Mouse (Mus musculus) ovary, postnatal 14 days (tissue): ENCODE measurements around the gene Tm9sf3.
"Not testable (repeated sequence)": the region's sequence is repeated elsewhere in the genome, so short reads cannot be mapped to it uniquely, and the experiment has no call there.

Source experiments
- DNase-seq: peaks from one replicate; pipeline ENCODE4 v3.0.0; 2022; ENCODE audit warnings: low spot score

Gene Tm9sf3

DNA sequence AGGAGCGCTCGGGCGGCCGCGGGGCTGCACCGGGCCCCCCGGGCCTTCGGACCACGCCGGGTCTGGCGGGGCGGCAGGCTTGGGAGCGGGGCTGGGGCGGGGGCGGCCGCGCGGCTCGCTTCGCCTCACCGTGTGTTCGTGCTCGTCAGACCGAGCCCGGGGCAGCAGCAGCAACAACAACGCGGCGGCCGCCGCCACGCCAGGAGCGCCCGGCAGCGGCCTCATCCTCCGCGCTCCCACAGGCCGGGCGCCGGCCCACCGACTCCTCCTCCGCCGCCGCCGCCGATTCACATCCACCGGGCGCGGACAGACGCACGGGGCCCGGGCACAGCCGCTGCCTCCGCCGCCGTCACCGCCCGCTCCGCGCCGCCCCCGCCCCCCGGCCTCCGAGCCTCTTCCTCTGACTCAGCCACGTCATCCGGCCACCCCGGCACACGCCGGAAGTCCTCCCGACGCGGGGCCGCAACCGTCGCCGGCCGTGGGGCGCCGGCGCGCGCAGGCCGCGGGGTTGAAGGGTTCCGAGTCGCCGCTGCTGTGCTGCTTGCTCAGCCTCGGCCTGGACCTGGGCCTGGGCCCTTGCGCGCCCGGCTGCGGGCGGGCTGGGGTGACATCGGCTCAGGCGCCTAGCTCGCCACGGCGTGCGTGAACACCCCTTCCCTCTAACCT, at the start of gene Tm9sf3:
TSS of gene Tm9sf3 (minus strand) at position 368 of the 666 bp plus-strand sequence.
- DNase-seq: peak; percentile 76

DNA sequence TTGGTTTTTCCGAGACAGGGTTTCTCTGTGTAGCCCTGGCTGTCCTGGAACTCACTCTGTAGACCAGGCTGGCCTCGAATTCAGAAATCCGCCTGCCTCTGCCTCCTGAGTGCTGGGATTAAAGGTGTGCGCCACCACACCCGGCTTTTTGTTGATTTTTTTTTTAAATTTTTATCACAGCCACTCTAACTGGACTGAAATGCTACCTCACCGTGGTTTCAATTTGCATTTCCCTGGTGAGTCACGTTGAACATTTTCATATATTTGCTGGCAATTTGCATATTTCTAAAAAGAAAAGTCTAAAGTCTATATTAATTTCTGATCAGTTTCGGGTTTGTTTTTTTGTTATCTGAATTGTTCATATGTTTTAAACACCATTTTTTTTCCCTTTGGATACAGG, 48.8 kb upstream of the Tm9sf3 start:
- not testable (repeated sequence) for DNase-seq

DNA sequence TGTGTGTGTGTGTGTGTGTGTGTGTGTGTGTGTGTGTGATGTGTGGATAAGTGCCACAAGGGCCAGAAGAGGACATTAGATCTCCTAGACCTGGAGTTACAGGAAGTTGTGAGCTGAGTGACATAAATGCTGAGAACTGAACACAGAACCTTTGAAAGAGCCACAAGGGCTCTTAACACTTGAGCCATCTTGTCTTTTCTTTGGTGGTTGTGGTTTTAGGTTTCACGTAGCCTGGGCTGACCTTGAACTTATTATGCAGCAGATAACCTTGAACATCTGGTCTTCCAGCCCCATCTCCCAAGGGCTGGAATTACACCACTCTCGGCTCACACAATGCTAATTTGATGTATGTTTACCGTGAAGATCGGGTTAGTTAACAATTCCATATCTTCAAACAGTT, 48.2 kb upstream of the Tm9sf3 start:
- no peak for DNase-seq

GRCm38 (mm10) chr19:41310971-41311703, 47.3 kb upstream of the Tm9sf3 start:
- DNase-seq: no peak

DNA sequence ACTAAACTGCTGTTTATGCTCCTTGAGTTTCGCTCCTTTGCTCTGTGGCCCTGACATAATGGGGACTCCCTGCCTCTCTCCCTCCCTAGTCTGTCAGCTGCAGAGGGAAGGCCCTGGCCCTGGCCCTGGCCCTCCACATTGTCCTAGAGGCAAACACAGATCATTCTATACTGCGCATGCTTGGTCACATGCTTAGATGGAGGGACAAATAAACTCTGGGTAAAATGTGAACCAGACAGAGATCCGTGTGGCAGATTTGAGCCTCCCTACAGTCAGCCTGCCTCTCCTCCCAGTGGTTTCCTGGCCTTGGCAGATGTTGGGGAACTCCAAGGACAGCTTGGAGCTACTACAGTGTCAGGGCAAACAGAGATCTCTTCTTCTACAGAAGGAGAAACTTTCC, 40.1 kb upstream of the Tm9sf3 start:
- no peak for DNase-seq

- no peak for DNase-seq
Measured at GRCm38 (mm10) chr19:41303433-41303832, 39.6 kb upstream of the Tm9sf3 start.

DNA sequence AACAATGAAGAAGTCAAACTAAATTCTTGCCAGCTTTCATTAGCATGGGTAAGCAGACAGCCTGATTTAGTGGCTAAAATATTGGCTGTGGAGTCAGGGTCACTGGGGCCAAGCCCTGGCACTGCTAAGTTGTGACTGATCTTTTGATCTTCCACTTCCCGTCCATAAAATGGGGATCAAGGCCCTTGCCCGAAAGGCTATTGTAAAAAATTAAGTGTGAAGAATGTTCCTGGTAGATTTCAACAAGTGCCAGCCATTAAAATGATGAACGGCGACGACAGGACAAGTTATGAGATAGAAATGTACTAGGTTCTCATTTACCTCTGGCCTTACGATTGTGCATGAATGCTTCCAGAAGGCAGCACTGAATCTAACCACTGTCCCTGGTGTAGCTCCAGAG, 38.1 kb upstream of the Tm9sf3 start:
- no peak for DNase-seq

DNA sequence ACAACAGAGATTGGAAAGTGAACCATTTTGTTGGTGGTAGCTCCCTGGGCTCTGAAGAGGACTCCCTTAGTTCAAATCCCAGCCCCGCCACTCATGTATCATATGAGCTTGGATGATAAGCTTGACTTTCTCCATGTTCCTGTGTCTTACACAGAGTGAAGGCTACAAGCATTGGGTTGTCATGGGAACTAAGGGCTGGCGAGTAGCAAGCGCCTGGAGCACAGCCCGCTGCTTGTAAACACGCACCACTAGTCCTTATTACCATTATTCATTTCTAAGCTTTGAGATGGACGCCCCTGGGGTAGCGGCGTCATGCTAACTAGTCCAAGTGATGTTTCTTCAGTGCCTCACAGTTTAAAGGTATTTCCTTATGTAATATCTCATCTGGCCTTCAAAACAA, 35.6 kb upstream of the Tm9sf3 start:
- DNase-seq: no peak

DNA sequence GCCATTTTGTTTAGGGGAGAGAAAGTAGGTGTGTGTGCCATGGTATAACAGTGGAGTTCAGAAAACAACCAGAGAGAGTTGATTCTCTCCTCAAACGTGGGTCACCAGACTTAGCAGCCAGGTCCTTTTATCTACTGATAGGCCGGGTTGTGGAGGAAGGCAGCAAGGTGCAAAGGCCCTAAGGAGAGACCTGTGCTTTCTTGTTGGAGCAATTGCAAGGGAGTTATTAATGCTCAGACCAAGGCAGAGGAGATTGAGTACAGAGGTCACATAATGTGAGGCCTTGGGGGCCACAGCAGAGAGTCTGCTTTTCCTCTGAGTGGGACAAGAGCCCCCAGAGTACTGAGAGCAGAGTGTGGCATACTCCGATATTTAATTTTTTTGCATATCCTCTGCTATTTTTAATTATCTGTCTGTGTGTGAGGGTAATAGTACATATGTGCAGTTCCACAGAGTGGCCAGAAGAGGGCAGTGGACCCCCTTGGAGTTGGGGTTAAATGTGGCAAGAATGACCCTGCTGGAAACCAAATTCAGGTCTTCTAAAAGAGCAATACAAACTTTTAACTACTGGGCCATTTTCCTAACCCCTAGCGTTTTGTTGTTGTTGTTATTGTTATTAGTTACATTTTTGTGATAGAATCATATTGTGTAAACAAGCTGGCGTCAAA, 27.3 kb upstream of the Tm9sf3 start:
- no peak for DNase-seq

DNA sequence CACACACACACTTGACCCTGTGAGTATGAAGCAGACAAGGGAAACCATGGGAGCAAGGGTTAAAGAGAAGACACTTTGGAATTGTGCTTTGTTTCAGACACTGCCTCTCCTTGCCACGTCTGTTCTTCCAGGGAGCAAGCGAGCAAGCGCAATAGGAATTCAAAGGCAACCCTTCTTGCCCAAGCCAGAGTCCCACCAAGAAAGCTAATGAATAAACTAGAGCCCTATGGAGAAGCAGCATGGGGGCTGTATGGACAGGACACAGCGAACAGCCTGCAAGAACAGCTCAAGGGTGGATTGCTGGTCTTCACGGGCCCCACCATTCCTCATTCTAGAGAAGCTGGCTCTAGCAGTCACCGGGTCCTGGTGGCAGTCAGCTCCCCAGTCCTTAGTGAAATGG, 24.8 kb upstream of the Tm9sf3 start:
- DNase-seq: no peak

- DNase-seq: no peak
Measured at GRCm38 (mm10) chr19:41287224-41287623, 23.4 kb upstream of the Tm9sf3 start.

GRCm38 (mm10) chr19:41284515-41284914, 20.7 kb upstream of the Tm9sf3 start:
- DNase-seq: no peak

DNA sequence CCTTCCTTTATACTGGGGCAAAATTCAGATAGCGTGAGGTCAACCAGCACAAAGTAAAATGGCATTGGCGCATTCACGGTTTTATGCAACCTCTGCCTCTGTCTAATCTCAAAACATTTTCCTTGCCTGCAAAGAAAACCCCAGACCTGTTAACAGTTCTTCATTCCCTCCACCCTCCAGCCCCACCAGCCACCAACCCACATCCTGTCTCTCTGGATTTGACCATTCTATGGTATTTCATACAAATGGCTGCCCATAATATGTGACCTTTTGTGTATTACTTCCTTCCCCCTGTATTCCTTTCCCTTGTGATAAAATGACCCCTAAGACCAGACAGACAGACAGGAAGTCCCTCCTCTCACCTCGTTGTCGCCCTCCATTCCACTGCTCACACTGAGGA, 18.9 kb upstream of the Tm9sf3 start:
- DNase-seq: no peak

DNA sequence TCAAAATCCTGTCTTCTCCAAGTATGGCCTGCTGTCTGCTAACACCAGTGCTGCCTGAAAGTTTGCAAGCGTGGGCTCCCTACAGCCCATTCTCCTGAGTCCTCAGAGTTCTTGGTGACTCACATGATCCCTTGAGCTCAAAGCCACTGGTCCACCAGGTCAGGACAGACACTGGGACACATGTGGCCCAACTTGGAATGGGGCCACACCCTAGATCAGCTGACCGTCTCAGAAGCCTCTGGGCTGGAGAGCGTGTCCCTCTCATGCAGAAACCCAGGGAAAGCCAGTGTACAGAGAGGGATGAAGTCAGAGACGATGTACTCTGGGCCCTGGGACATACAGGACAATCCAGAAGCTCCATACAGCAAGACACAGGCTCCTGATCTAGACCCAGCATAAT, 18.4 kb upstream of the Tm9sf3 start:
- no peak for DNase-seq

DNA sequence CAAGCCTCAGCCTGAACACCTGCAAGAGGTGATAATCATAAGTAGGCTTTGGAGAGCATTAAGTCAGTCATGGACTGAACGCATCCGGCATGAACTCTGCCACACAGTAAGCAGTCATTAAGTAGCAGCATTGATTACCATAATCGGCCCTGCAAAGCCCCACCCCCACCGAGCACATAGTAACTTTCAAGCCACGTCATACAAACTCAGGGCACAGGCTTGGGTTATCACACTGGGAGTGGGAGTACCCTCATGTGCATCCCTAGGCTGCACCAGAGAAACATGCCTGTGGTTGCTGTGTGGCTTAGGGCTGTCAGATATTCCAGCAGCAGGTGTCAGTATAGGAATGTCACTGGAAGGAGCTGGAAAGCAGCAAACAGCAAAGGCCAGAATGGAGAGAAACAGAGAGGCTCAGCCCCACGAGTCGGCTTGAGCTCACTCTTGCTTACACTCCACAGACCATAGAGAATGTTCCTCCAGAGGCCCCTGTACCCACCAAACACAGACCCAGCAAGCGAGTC, 16.0 kb upstream of the Tm9sf3 start:
- no peak for DNase-seq

GRCm38 (mm10) chr19:41278606-41279005, 14.8 kb upstream of the Tm9sf3 start:
- DNase-seq: no peak

- DNase-seq: no peak
Measured at GRCm38 (mm10) chr19:41275588-41275987, 11.8 kb upstream of the Tm9sf3 start.

DNA sequence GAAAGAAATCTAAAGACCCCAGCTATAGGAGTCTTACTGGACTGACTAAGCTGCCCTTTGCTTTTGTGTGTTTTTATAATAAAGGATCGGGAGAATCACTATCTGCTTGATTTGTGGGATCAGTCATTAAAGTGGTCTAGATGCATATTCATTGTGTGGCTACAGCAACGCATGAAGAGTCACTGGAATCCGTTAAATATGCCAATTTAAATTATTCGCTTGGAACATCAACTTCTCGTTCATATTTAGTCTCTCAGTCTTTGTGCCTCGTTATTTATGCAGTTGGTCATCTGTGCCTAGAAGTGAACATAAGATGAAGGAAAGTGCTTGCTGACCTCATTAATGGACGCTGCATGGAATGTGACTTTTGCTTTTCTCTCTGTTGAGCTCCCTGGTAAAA, 7.1 kb upstream of the Tm9sf3 start:
- no peak for DNase-seq

GRCm38 (mm10) chr19:41270151-41270727, 6.4 kb upstream of the Tm9sf3 start:
- DNase-seq: no peak

- DNase-seq: no peak
Measured at GRCm38 (mm10) chr19:41266251-41266901, 2.6 kb upstream of the Tm9sf3 start.

- DNase-seq: no peak
Measured at GRCm38 (mm10) chr19:41264331-41264799, 568 bp upstream of the Tm9sf3 start.
